Mouse (Mus musculus) hindbrain, embryonic 12.5 days (tissue): ENCODE results near the gene Gse1. TPM values are rescaled to one million over a fixed set of nuclear protein-coding genes. Genes with fewer than 3 reads are reported as not detected.

ENCODE experiments used
- ATAC-seq: fragments of 200-750 bp; cut with Nextera tagmentation; 2 replicates; pipeline ENCODE4 v1.8.0; 2017; ENCODE audit warnings: moderate TSS enrichment; ENCODE audit not compliant: low FRiP score
- H3K27ac ChIP-seq: fragments of 300-500 bp; sonication (generic); 2 replicates; pipeline ENCODE4 v1.5.1; 2016; ENCODE audit warnings: mild to moderate bottlenecking
- H3K27me3 ChIP-seq: fragments of 300-500 bp; sonication (generic); 2 replicates; pipeline ENCODE4 v1.6.1; 2016; ENCODE audit warnings: mild to moderate bottlenecking
- H3K36me3 ChIP-seq: fragments of 300-500 bp; sonication (generic); 2 replicates; pipeline ENCODE4 v1.6.1; 2016; ENCODE audit warnings: mild to moderate bottlenecking
- H3K4me1 ChIP-seq: fragments of 300-500 bp; sonication (generic); 2 replicates; pipeline ENCODE4 v1.6.1; 2016
- H3K4me2 ChIP-seq: fragments of 300-500 bp; sonication (generic); replicated peaks from 2 replicates; pipeline ENCODE4 v1.6.1; 2016; ENCODE audit warnings: mild to moderate bottlenecking
- H3K4me3 ChIP-seq: fragments of 300-500 bp; sonication (generic); 2 replicates; pipeline ENCODE4 v1.5.1; 2016; ENCODE audit warnings: mild to moderate bottlenecking
- H3K9ac ChIP-seq: fragments of 300-500 bp; sonication (generic); 2 replicates; pipeline ENCODE4 v1.6.1; 2016; ENCODE audit warnings: mild to moderate bottlenecking, moderate library complexity
- H3K9me3 ChIP-seq: fragments of 300-500 bp; sonication (generic); replicated peaks from 2 replicates; pipeline ENCODE4 v1.6.1; 2016; ENCODE audit warnings: mild to moderate bottlenecking
- WGBS: fragments of 180-500 bp; shearing (Covaris S2); methylation state at CpG from one replicate; pipeline ENCODE4 v1.1.7; 2016; 5-methylcytosine and 5-hydroxymethylcytosine counted together
- polyA plus RNA-seq: library from polyadenylated mRNA; unstranded; fragments of >200 nt; fragmentation: Nextera tagmentation; extraction: Ambion mirVana; gene quantifications from 2 replicates; pipeline ENCODE4 v1.2.1, GENCODE M21; 2016

The Gse1 gene
- polyA plus RNA-seq, 1 experiment from 2014 or later: 24.0 TPM

DNA sequence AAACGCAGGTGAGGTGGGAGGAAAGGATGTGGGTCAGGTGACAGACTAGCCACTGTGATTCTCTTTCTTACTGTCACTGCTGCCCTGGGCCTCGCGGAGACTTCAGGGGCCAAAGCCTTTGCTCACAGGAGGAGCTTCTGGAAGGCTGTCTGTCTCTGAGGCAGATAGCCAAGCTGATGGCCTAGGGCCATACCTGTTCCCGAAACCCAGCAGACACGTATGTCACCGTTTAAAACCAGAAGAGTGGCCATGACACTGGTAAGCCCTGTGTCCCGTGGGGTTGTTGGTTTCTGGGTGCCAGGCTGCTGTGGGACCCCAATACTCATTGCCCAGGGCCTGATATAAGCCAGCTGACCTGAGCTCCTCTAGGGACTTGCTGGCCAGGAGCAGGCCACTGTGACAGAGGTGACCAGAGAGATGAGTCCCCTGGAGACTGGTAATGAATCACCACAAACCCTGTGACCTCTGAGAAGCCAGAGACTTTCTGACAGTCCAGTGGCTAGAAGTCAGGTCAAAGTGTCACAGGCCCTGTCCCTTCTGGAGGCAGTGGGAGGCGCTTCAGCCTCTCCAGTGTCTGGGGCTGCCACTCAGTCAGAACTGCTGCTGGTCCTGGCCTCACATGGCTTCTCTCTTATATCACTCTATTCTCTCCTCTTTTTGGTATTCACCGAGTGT lies 253.9 kb downstream of the Gse1 start:
- H3K27ac ChIP-seq: no peak overlapping the region
- no peak overlapping the region for H3K4me2 ChIP-seq
- WGBS: 68% methylated on average over 9 of the region's 9 CpGs
- no peak overlapping the region for H3K4me3 ChIP-seq
- H3K4me1 ChIP-seq: peaks cover 51% of the 10 kb centered on the region
- H3K27me3 ChIP-seq: 0 out of 2 replicates have a peak, but pooled peaks cover 8% of the 10 kb centered on the region
- H3K9me3 ChIP-seq: no peaks in the 10 kb centered on the region
- H3K36me3 ChIP-seq: no peaks in the 10 kb centered on the region
- ATAC-seq: no peak
- H3K9ac ChIP-seq: no peak overlapping the region

DNA sequence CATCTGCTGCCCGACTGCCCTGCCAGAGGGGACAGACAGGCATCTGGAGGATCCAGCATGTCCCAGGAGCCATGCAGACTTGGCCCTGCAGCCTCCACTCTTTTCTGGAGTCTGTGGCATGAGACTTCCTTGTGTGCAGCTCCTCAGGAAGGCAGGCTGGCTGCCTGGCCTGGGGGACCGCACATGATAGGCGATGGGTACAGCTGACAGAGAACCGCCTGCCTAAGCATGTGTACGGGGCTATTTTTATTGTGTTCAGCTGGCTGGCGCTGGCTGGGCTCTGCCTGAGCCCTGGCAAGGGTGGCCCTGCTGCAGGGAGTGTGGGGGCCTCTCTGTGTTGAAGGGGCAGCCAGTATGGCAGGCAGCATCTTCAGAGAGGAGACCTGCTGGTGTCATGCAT lies 256.2 kb downstream of the Gse1 start:
- peaks cover 44% of the 10 kb centered on the region for H3K4me1 ChIP-seq
- no peak overlapping the region for H3K4me2 ChIP-seq
- no peak overlapping the region for H3K4me3 ChIP-seq
- H3K27ac ChIP-seq: peak overlapping the region; percentile 100
- no peaks in the 10 kb centered on the region for H3K9me3 ChIP-seq
- no peak for ATAC-seq
- no peaks in the 10 kb centered on the region for H3K36me3 ChIP-seq
- WGBS: 54% methylated on average over 6 of the region's 6 CpGs
- peak overlapping the region; percentile 20; the same call in 1 of the 2 replicates for H3K9ac ChIP-seq
- H3K27me3 ChIP-seq: 0 out of 2 replicates have a peak, but pooled peaks cover 8% of the 10 kb centered on the region

DNA sequence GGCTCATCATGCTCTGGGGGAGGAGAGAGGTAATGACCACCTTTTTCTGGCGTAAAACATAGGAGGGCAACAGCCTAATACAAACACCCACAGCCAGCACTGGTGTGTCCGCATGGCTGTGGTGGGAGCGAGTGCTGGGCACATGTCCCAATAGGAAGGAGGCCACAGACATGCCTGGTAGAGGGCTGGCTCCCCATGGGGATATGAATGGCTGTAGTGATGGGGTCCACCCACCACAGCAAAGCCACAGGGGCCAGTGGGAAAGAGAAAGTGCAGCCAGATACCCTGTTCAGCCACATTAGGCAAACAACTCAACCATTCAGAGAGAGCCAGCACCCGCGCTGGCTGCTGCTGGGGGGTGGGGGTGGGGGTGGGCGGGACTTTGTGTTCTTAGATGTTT lies 256.9 kb downstream of the Gse1 start:
- Histone ChIP-seq H3K9me3 (no peaks in the 10 kb centered on the region), H3K27me3 (0 out of 2 replicates have a peak, but pooled peaks cover 8% of the 10 kb centered on the region), H3K4me2 (0 out of 2 replicates have a peak overlapping the region, but pooled peaks have one; percentile 15), H3K4me1 (peaks cover 48% of the 10 kb centered on the region), H3K36me3 (no peaks in the 10 kb centered on the region), H3K4me3 (no peak overlapping the region), H3K27ac (peak overlapping the region; percentile 100), H3K9ac (peak overlapping the region; percentile 20; the same call in 1 of the 2 replicates)
- WGBS: 26% methylated on average over 6 of the region's 6 CpGs
- ATAC-seq: no peak

DNA sequence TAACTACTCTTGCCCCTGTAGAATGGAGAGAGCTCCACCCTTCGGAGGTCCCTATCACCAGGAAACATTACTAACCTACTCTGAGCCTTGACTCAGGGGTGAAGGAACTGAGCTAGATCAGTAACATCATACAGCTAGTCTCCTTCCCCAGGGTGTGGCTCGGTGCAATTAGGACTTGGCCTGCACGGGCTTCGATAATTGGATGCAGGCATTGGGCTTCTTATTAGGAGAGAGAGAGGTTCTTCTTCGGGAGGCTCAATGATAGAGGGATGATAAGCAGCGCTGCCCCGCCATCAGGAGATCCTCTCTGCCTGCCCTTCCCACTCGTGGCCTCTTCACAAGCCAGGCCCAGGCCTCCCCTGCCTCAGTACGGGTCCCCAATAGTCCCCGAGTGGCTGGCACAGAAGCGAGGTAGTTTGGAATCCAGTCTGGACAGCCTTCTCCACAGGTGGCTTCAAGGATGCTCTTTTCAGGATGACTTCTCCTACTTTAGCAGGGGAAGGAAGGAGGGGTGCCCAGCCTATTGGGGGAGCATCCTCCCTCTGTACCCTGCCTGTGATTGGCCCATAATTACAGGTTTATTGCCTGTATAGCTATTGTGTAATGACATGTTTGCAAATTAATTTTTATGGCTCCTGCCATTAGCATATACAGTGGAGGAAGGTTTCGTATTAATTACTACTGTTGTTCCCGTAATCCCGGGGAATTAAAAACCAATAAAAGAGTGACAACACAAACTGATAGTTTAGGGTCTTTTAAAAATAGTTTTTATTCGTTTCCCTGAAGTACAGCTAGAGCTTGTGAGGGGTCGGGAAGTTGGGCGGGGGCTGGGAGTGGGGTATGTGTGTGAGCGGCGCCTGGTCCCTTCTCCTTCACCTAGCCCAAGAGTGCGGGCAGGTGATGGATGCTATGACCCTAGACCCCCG lies 257.6 kb downstream of the Gse1 start:
- no peaks in the 10 kb centered on the region for H3K36me3 ChIP-seq
- no peak for ATAC-seq
- peak overlapping the region; percentile 100 for H3K27ac ChIP-seq
- 0 out of 2 replicates have a peak, but pooled peaks cover 8% of the 10 kb centered on the region for H3K27me3 ChIP-seq
- H3K4me1 ChIP-seq: peaks cover 55% of the 10 kb centered on the region
- WGBS: 18% methylated on average over 21 of the region's 21 CpGs
- peak overlapping the region; percentile 95 for H3K9ac ChIP-seq
- H3K4me2 ChIP-seq: peak overlapping the region; percentile 95
- peak overlapping the region; percentile 79 for H3K4me3 ChIP-seq
- H3K9me3 ChIP-seq: no peaks in the 10 kb centered on the region

GRCm38 (mm10) chr8:120486477-120487376 lies 258.5 kb downstream of the Gse1 start:
- no peaks in the 10 kb centered on the region for H3K9me3 ChIP-seq

DNA sequence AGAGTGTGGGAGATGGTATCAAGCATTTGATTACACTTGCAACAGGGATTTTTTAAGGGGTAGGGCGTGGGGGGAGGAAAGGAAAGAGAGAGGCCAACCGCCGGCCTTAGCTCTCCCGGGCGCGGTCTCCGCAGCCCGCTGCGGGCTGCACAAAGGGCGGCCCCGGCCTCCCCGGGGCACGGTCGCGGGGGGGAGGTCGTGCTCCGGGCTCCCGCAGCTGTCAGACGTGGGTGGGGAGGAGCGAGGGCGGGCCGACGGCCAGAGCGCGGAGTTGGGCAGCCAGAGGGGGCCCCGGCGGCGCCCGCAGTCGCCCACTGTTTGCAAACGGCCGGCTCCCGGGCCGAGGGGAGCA lies 259.1 kb downstream of the Gse1 start:
- Histone ChIP-seq H3K4me3 (peak overlapping the region; percentile 79), H3K9ac (peak overlapping the region; percentile 95), H3K27ac (peak overlapping the region; percentile 100), H3K9me3 (no peaks in the 10 kb centered on the region), H3K36me3 (no peaks in the 10 kb centered on the region), H3K4me1 (peaks cover 61% of the 10 kb centered on the region), H3K27me3 (0 out of 2 replicates have a peak, but pooled peaks cover 8% of the 10 kb centered on the region), H3K4me2 (peak overlapping the region; percentile 95)
- 1% methylated on average over 28 of the region's 34 CpGs for WGBS
- ATAC-seq: peak; percentile 14

More at GRCm38 (mm10) chr8:120486477-120487376, 258.5 kb downstream of the Gse1 start:
- H3K36me3 ChIP-seq: no peaks in the 10 kb centered on the region
- peak overlapping the region; percentile 79 for H3K4me3 ChIP-seq
- H3K9ac ChIP-seq: peak overlapping the region; percentile 95
- WGBS: under 1% methylated on average over 50 of the region's 50 CpGs
- peak overlapping the region; percentile 100 for H3K27ac ChIP-seq
- peak; percentile 12 for ATAC-seq
- peak overlapping the region; percentile 95 for H3K4me2 ChIP-seq
- 0 out of 2 replicates have a peak, but pooled peaks cover 8% of the 10 kb centered on the region for H3K27me3 ChIP-seq
- peaks cover 61% of the 10 kb centered on the region for H3K4me1 ChIP-seq

- Histone ChIP-seq H3K9me3 (no peaks in the 10 kb centered on the region), H3K4me1 (peaks cover 65% of the 10 kb centered on the region), H3K27ac (peak overlapping the region; percentile 100), H3K9ac (peak overlapping the region; percentile 95), H3K27me3 (0 out of 2 replicates have a peak, but pooled peaks cover 11% of the 10 kb centered on the region), H3K4me2 (peak overlapping the region; percentile 95), H3K36me3 (no peaks in the 10 kb centered on the region), H3K4me3 (peak overlapping the region; percentile 79)
- WGBS: 1% methylated on average over 54 of the region's 55 CpGs
- ATAC-seq: peak; percentile 68
Measured at GRCm38 (mm10) chr8:120487729-120488510, 259.7 kb downstream of the Gse1 start.

- Histone ChIP-seq H3K9ac (peak overlapping the region; percentile 95), H3K9me3 (no peaks in the 10 kb centered on the region), H3K4me1 (peaks cover 72% of the 10 kb centered on the region), H3K36me3 (no peaks in the 10 kb centered on the region), H3K4me2 (peak overlapping the region; percentile 95), H3K4me3 (peak overlapping the region; percentile 79), H3K27ac (peak overlapping the region; percentile 100), H3K27me3 (0 out of 2 replicates have a peak, but pooled peaks cover 12% of the 10 kb centered on the region)
- under 1% methylated on average over 24 of the region's 25 CpGs for WGBS
- ATAC-seq: no peak
Measured at GRCm38 (mm10) chr8:120488636-120489131, 260.4 kb downstream of the Gse1 start.

DNA sequence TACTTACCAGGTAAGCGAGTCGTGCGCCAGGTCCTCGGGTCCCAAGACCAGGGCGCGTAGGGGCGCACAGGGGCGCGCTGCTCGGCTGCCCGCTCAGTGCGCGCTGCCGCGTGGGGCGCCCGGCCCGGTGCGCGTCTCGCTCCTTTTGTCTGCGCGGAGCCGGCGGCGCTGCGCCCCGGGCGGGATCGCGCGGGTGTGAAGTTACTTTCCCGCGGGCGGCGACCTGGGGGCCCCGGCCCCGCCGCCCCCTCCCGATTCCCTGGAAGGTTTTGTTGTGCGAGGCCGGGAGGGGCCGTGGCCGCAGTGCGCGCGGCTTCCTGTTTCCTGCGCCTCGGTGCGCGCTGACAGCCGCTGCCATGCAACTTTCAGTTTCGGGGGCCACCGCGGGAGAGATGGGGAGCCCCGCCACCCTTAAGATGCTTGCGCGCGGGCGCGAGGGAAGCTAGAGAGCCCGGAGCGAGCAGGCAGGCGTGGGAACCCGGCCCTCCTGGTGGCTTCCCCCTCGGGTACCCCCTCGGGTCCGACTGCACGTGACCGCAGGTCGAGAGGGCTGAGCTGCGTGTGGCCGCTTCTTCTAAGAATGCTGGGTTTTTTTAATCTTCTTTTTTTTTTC lies 261.0 kb downstream of the Gse1 start:
- Histone ChIP-seq H3K36me3 (no peaks in the 10 kb centered on the region), H3K4me3 (peak overlapping the region; percentile 79), H3K27me3 (0 out of 2 replicates have a peak, but pooled peaks cover 7% of the 10 kb centered on the region), H3K4me1 (peaks cover 72% of the 10 kb centered on the region), H3K27ac (peak overlapping the region; percentile 100), H3K4me2 (peak overlapping the region; percentile 95), H3K9ac (peak overlapping the region; percentile 95), H3K9me3 (no peaks in the 10 kb centered on the region)
- ATAC-seq: no peak
- WGBS: under 1% methylated on average over 68 of the region's 73 CpGs

DNA sequence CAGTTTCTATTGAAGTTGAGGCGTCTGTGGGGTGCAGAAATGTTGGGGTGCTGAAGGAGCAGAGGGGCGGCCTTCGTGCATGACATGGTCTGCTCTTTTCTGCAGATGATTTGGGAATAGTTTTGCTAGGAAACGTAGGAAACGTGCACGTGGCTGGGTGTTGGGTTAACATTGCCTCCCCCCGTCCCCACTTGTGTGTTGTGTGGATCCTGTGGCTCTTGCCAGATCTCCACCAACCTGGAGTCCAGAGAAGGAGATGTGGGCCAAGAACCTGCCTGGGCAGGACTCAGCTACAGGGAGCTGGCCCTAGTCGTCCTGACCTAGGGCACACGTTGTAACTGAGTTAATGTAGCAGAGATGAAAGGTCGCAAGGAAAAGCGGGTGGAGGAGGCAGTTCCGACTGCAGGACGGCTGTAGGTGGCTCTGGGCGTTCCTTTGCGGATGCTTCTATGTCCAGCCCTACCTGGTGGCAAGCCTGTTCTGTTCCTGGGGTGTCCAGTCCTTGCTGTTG lies 261.6 kb downstream of the Gse1 start:
- 0 out of 2 replicates have a peak, but pooled peaks cover 7% of the 10 kb centered on the region for H3K27me3 ChIP-seq
- ATAC-seq: no peak
- no peaks in the 10 kb centered on the region for H3K9me3 ChIP-seq
- peak overlapping the region; percentile 95 for H3K9ac ChIP-seq
- H3K4me2 ChIP-seq: peak overlapping the region; percentile 95
- peak overlapping the region; percentile 79 for H3K4me3 ChIP-seq
- H3K27ac ChIP-seq: peak overlapping the region; percentile 100
- H3K4me1 ChIP-seq: peaks cover 72% of the 10 kb centered on the region
- no peaks in the 10 kb centered on the region for H3K36me3 ChIP-seq
- 3% methylated on average over 15 of the region's 15 CpGs for WGBS
